Mouse (Mus musculus) heart, embryonic 14.5 days (tissue): Measurements from ENCODE around the gene Fam198b. TPM values are rescaled to one million over a fixed set of nuclear protein-coding genes. Genes with fewer than 3 reads are reported as not detected.

ENCODE experiments used
- ATAC-seq: fragments of 200-750 bp; cut with Nextera tagmentation; 2 replicates; pipeline ENCODE4 v1.8.0; 2017; ENCODE audit warnings: low read depth, moderate TSS enrichment; ENCODE audit not compliant: insufficient number of reproducible peaks, insufficient read depth, low FRiP score
- H3K27ac ChIP-seq, 2 experiments: fragments of 200-500 bp in 1 of 2; fragments of 300-500 bp in 1 of 2; sonication (generic) in 1 of 2; replicated peaks in 1 of 2; 2 replicates each; pipeline ENCODE4 v1.5.1; 2012 to 2014; ENCODE audit warnings: low read depth in 2 of 2, low read length in 2 of 2, control low read depth in 1 of 2, mild to moderate bottlenecking in 1 of 2, mixed read lengths in 1 of 2; ENCODE audit not compliant: control insufficient read depth in 1 of 2, insufficient read depth in 1 of 2
- H3K27me3 ChIP-seq: fragments of 300-500 bp; sonication (generic); 2 replicates; pipeline ENCODE4 v1.6.1; 2014; ENCODE audit warnings: mild to moderate bottlenecking, low read length, control low read depth; ENCODE audit not compliant: control insufficient read depth, insufficient read depth
- H3K36me3 ChIP-seq: fragments of 300-500 bp; sonication (generic); 2 replicates; pipeline ENCODE4 v1.6.1; 2014; ENCODE audit warnings: mild to moderate bottlenecking, control low read depth, low read length, mixed read lengths; ENCODE audit not compliant: control insufficient read depth, insufficient read depth
- H3K4me1 ChIP-seq, 2 experiments: fragments of 200-500 bp in 1 of 2; fragments of 300-500 bp in 1 of 2; sonication (generic) in 1 of 2; 2 replicates each; pipeline ENCODE4 v1.6.1; 2012 to 2014; ENCODE audit warnings: low read length in 2 of 2, control low read depth in 1 of 2, mixed read lengths in 1 of 2; ENCODE audit not compliant: control insufficient read depth in 2 of 2, insufficient read depth in 2 of 2
- H3K4me2 ChIP-seq: fragments of 300-500 bp; sonication (generic); 2 replicates; pipeline ENCODE4 v1.6.1; 2014; ENCODE audit warnings: mild to moderate bottlenecking, low read length
- H3K4me3 ChIP-seq, 2 experiments: fragments of 200-500 bp in 1 of 2; fragments of 300-500 bp in 1 of 2; sonication (generic) in 1 of 2; 2 replicates each; pipeline ENCODE4 v1.5.1; 2012 to 2014; ENCODE audit warnings: low read length in 2 of 2, mild to moderate bottlenecking in 2 of 2, control low read depth in 1 of 2, low read depth in 1 of 2, moderate library complexity in 1 of 2; ENCODE audit not compliant: control insufficient read depth in 1 of 2, insufficient read depth in 1 of 2
- H3K9ac ChIP-seq: fragments of 300-500 bp; sonication (generic); 2 replicates; pipeline ENCODE4 v1.6.1; 2014; ENCODE audit warnings: mild to moderate bottlenecking, low read length
- H3K9me3 ChIP-seq: fragments of 300-500 bp; sonication (generic); 2 replicates; pipeline ENCODE4 v1.6.1; 2016; ENCODE audit warnings: low read length, control low read depth; ENCODE audit not compliant: control insufficient read depth
- WGBS: fragments of 180-500 bp; shearing (Covaris S2); extraction: QIAGEN DNeasy Blood & Tissue Kit; methylation state at CpG from one replicate; pipeline ENCODE4 v1.1.7; 2014; 5-methylcytosine and 5-hydroxymethylcytosine counted together
- polyA plus RNA-seq: library from polyadenylated mRNA; unstranded; fragments of >200 nt; fragmentation: Nextera tagmentation; extraction: Ambion mirVana; gene quantifications from 2 replicates; pipeline ENCODE4 v1.2.1, GENCODE M21; 2014

Gene Fam198b
- polyA plus RNA-seq, 1 experiment from 2014 or later, result 46.9 TPM

- WGBS, result 35% methylated on average over 2 of the region's 2 CpGs
- Histone ChIP-seq H3K4me1 (peaks cover 10 to 11% of the 10 kb centered on the region in 2 experiments; a peak in 3 of 4 replicates), H3K27me3 (no peaks in the 10 kb centered on the region), H3K36me3 (no peaks in the 10 kb centered on the region), H3K4me2 (no peak overlapping the region), H3K27ac (no peak overlapping the region), H3K9me3 (no peaks in the 10 kb centered on the region), H3K4me3 (no peak overlapping the region), H3K9ac (no peak overlapping the region)
- ATAC-seq, result no peak
These were observed 34.7 kb upstream of the Fam198b start for GRCm38 (mm10) chr3:79849621-79850020.

GRCm38 (mm10) chr3:79850656-79851055, 33.7 kb upstream of the Fam198b start:
- Histone ChIP-seq H3K36me3 (no peaks in the 10 kb centered on the region), H3K27ac (no peak overlapping the region), H3K27me3 (no peaks in the 10 kb centered on the region), H3K4me1 (peaks cover 10 to 11% of the 10 kb centered on the region in 2 experiments; a peak in 3 of 4 replicates), H3K4me2 (no peak overlapping the region), H3K9me3 (no peaks in the 10 kb centered on the region), H3K9ac (no peak overlapping the region), H3K4me3 (no peak overlapping the region)
- WGBS, result 47% methylated on average over 6 of the region's 6 CpGs
- ATAC-seq, result no peak

- WGBS, result 30% methylated on average over 3 of the region's 3 CpGs
These were observed 32.2 kb upstream of the Fam198b start for GRCm38 (mm10) chr3:79852108-79852507.

GRCm38 (mm10) chr3:79852654-79853166, 31.6 kb upstream of the Fam198b start, which contains the start of gene Tmem144:
TSS of gene Tmem144 (minus strand) at chr3:79852773.
- Histone ChIP-seq H3K9ac (no peak within 1 kb of the TSS), H3K27ac (0 out of 4 replicates have a peak within 1 kb of the TSS, but pooled peaks of 1 of the 2 experiments have one; percentile 34), H3K9me3 (no peaks in the 10 kb centered on the region), H3K36me3 (no peaks in the 10 kb centered on the region), H3K27me3 (no peaks in the 10 kb centered on the region), H3K4me3 (no peak within 1 kb of the TSS), H3K4me2 (no peak within 1 kb of the TSS), H3K4me1 (peaks cover 10 to 11% of the 10 kb centered on the region in 2 experiments; a peak in 3 of 4 replicates)
- 0 out of 2 replicates have a peak, but pooled peaks have one; percentile 16 for ATAC-seq
- 24% methylated on average over 8 of the region's 8 CpGs for WGBS

More at GRCm38 (mm10) chr3:79852108-79852507, 32.2 kb upstream of the Fam198b start:
- H3K4me3 ChIP-seq, result no peak overlapping the region
- no peaks in the 10 kb centered on the region for H3K36me3 ChIP-seq
- no peaks in the 10 kb centered on the region for H3K27me3 ChIP-seq
- no peak overlapping the region for H3K4me2 ChIP-seq
- H3K9me3 ChIP-seq, result no peaks in the 10 kb centered on the region
- peaks cover 10 to 11% of the 10 kb centered on the region in 2 experiments; a peak in 3 of 4 replicates for H3K4me1 ChIP-seq
- no peak overlapping the region for H3K27ac ChIP-seq
- H3K9ac ChIP-seq, result no peak overlapping the region
- no peak for ATAC-seq

GRCm38 (mm10) chr3:79857780-79858179, 26.6 kb upstream of the Fam198b start:
- no peaks in the 10 kb centered on the region for H3K9me3 ChIP-seq
- no peaks in the 10 kb centered on the region for H3K36me3 ChIP-seq
- H3K4me1 ChIP-seq, result peaks cover 1 to 2% of the 10 kb centered on the region in 2 experiments; a peak in 2 of 4 replicates
- H3K4me2 ChIP-seq, result no peak overlapping the region
- no peak overlapping the region for H3K9ac ChIP-seq
- H3K27ac ChIP-seq, result no peak overlapping the region
- WGBS, result 86% methylated on average over 5 of the region's 5 CpGs
- no peak for ATAC-seq
- no peaks in the 10 kb centered on the region for H3K27me3 ChIP-seq
- no peak overlapping the region for H3K4me3 ChIP-seq

- H3K27me3 ChIP-seq, result no peaks in the 10 kb centered on the region
- no peaks in the 10 kb centered on the region for H3K4me1 ChIP-seq
- no peak overlapping the region for H3K4me3 ChIP-seq
- H3K9me3 ChIP-seq, result no peaks in the 10 kb centered on the region
- no peak overlapping the region for H3K27ac ChIP-seq
- ATAC-seq, result no peak
- 83% methylated on average over 3 of the region's 3 CpGs for WGBS
- no peaks in the 10 kb centered on the region for H3K36me3 ChIP-seq
- no peak overlapping the region for H3K9ac ChIP-seq
- no peak overlapping the region for H3K4me2 ChIP-seq
These were observed 26.1 kb upstream of the Fam198b start for GRCm38 (mm10) chr3:79858221-79858620.

- no peak overlapping the region for H3K4me2 ChIP-seq
These were observed 19.5 kb upstream of the Fam198b start for GRCm38 (mm10) chr3:79864824-79865223.

GRCm38 (mm10) chr3:79866089-79866488, 18.2 kb upstream of the Fam198b start:
- Histone ChIP-seq H3K4me3 (no peak overlapping the region), H3K4me1 (no peaks in the 10 kb centered on the region), H3K9ac (no peak overlapping the region), H3K9me3 (no peaks in the 10 kb centered on the region), H3K27me3 (no peaks in the 10 kb centered on the region), H3K27ac (no peak overlapping the region), H3K36me3 (no peaks in the 10 kb centered on the region), H3K4me2 (no peak overlapping the region)
- no peak for ATAC-seq
- WGBS, result 79% methylated on average over 3 of the region's 3 CpGs

More at GRCm38 (mm10) chr3:79864824-79865223, 19.5 kb upstream of the Fam198b start:
- H3K9ac ChIP-seq, result no peak overlapping the region
- H3K9me3 ChIP-seq, result no peaks in the 10 kb centered on the region
- 73% methylated on average over 7 of the region's 7 CpGs for WGBS
- H3K27ac ChIP-seq, result no peak overlapping the region
- no peak overlapping the region for H3K4me3 ChIP-seq
- H3K36me3 ChIP-seq, result no peaks in the 10 kb centered on the region
- no peak for ATAC-seq
- no peaks in the 10 kb centered on the region for H3K27me3 ChIP-seq
- no peaks in the 10 kb centered on the region for H3K4me1 ChIP-seq
